Mouse (Mus musculus) intestine, postnatal 0 days (tissue): Measurements from ENCODE around the gene Gm20671. TPM values are rescaled to one million over a fixed set of nuclear protein-coding genes. Genes with fewer than 3 reads are reported as not detected.
"Not testable (repeated sequence)": the region's sequence is repeated elsewhere in the genome, so short reads cannot be mapped to it uniquely, and the experiment has no call there.

Source experiments
- ATAC-seq: fragments of 200-750 bp; cut with Nextera tagmentation; 2 replicates; pipeline ENCODE4 v1.8.0; 2017; ENCODE audit warnings: mild to moderate bottlenecking, moderate TSS enrichment, moderate library complexity
- H3K27ac ChIP-seq: fragments of 300-500 bp; sonication (generic); 2 replicates; pipeline ENCODE4 v1.5.1; 2014; ENCODE audit warnings: mild to moderate bottlenecking, low read depth, low read length, moderate library complexity
- H3K27me3 ChIP-seq: fragments of 300-500 bp; sonication (generic); replicated peaks from 2 replicates; pipeline ENCODE4 v1.6.1; 2014; ENCODE audit warnings: low read length, mixed read lengths; ENCODE audit not compliant: control insufficient read depth, insufficient read depth
- H3K36me3 ChIP-seq: fragments of 300-500 bp; sonication (generic); 2 replicates; pipeline ENCODE4 v1.6.1; 2014; ENCODE audit warnings: mild to moderate bottlenecking, moderate library complexity; ENCODE audit not compliant: control insufficient read depth, insufficient read depth
- H3K4me1 ChIP-seq: fragments of 300-500 bp; sonication (generic); replicated peaks from 2 replicates; pipeline ENCODE4 v1.6.1; 2014; ENCODE audit warnings: antibody characterized with exemption, low read length, mixed read lengths; ENCODE audit not compliant: control insufficient read depth, insufficient read depth
- H3K4me2 ChIP-seq: fragments of 300-500 bp; sonication (generic); replicated peaks from 2 replicates; pipeline ENCODE4 v1.6.1; 2014; ENCODE audit warnings: low read depth, mild to moderate bottlenecking, moderate library complexity
- H3K4me3 ChIP-seq: fragments of 300-500 bp; sonication (generic); 2 replicates; pipeline ENCODE4 v1.5.1; 2014; ENCODE audit warnings: low read depth, low read length
- H3K9ac ChIP-seq: fragments of 300-500 bp; sonication (generic); 2 replicates; pipeline ENCODE4 v1.6.1; 2014; ENCODE audit warnings: mild to moderate bottlenecking, low read depth, low read length
- H3K9me3 ChIP-seq: fragments of 300-500 bp; sonication (generic); 2 replicates; pipeline ENCODE4 v1.6.1; 2016; ENCODE audit warnings: mixed run types; ENCODE audit not compliant: control insufficient read depth
- CTCF ChIP-seq: sonication (generic); IDR thresholded peaks from 2 replicates; pipeline ENCODE4 v1.5.1; 2016; ENCODE audit warnings: low read depth, mild to moderate bottlenecking, control low read depth, antibody characterized with exemption, moderate library complexity
- WGBS: fragments of 180-500 bp; shearing (Covaris S2); extraction: QIAGEN DNeasy Blood & Tissue Kit; methylation state at CpG from one replicate; pipeline ENCODE4 v1.1.7; 2014; 5-methylcytosine and 5-hydroxymethylcytosine counted together
- polyA plus RNA-seq: library from polyadenylated mRNA; unstranded; fragments of >200 nt; fragmentation: Nextera tagmentation; extraction: Ambion mirVana; gene quantifications from 2 replicates; pipeline ENCODE4 v1.2.1, GENCODE M21; 2015

Gene Gm20671
- polyA plus RNA-seq, 1 experiment from 2014 or later: not detected

DNA sequence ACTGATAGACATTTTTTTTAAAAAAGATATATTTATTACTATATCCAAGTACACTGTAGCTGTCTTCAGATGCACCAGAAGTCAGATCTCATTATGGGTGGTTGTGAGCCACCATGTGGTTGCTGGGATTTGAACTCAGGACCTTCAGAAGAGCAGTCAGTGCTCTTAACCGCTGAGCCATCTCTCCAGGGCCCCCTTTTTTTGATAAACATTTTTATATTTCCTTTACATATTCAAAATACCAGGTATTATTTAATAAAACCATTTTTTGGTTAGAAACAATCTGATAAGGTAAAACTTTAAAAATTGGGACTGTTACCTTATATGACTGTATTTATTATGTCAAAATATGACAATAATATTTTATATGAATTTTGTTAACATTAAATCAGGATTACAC is 34.2 kb upstream of the Gm20671 start:
- Histone ChIP-seq H3K4me3 (no peak overlapping the region), H3K9ac (no peak overlapping the region), H3K9me3 (no peaks in the 10 kb centered on the region), H3K27me3 (no peaks in the 10 kb centered on the region), H3K36me3 (no peaks in the 10 kb centered on the region), H3K27ac (no peak overlapping the region), H3K4me1 (no peaks in the 10 kb centered on the region), H3K4me2 (no peak overlapping the region)
- WGBS: 91% methylated on average over 1 of the region's 1 CpGs
- no peak for ATAC-seq
- no peak for TF ChIP-seq CTCF

DNA sequence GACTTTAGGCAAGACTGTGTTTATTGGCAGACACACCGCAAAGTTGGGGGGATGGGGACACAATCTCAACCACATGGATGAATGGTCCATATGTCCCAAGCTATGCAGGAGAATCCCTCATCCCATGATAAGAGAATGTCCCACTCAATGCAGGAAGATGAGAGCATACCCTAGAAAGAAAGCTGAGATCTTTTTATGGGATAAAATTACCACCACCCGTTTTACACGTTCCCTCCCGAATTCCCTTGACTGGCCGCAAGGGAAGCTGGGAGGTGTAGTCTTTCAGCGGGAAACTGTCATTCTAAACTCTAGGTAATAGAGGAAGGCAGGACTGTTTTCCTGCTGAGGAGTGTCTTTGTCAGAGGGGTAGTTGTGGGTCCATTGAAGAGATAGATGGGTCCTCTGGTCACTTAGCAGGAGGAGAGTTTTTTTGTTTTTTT is 30.9 kb upstream of the Gm20671 start:
- H3K9ac ChIP-seq: no peak overlapping the region; the same call in 1 of the 2 replicates
- WGBS: 4% methylated on average over 6 of the region's 6 CpGs
- no peak overlapping the region; the same call in 1 of the 2 replicates for H3K27ac ChIP-seq
- H3K4me3 ChIP-seq: peak overlapping the region; percentile 51
- no peaks in the 10 kb centered on the region for H3K27me3 ChIP-seq
- H3K9me3 ChIP-seq: no peaks in the 10 kb centered on the region
- peak overlapping the region; percentile 75 for H3K4me2 ChIP-seq
- no peak; the same call in 1 of the 2 replicates for TF ChIP-seq CTCF
- 0 out of 2 replicates have a peak, but pooled peaks cover 5% of the 10 kb centered on the region for H3K4me1 ChIP-seq
- no peak for ATAC-seq
- no peaks in the 10 kb centered on the region for H3K36me3 ChIP-seq

DNA sequence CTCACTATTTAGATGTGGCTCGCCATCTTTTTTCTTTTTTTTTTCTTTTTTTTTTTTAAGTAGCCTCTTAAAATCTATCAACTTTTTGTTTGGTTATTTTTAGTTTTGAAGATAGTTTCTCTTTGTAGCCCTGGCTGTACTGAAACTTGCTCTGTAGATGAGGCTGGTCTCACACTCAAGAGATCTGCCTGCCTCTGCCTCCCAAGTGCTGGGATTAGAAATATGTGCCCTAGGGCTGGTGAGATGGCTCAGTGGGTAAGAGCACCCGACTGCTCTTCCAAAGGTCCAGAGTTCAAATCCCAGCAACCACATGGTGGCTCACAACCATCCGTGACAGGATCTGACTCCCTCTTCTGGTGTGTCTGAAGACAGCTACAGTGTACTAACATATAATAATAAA is 28.4 kb upstream of the Gm20671 start:
- not testable (repeated sequence) for H3K4me1 ChIP-seq, H3K27me3 ChIP-seq, ATAC-seq, H3K9ac ChIP-seq, H3K4me3 ChIP-seq, H3K36me3 ChIP-seq, H3K9me3 ChIP-seq, H3K4me2 ChIP-seq, H3K27ac ChIP-seq
- WGBS: 88% methylated on average over 2 of the region's 3 CpGs

DNA sequence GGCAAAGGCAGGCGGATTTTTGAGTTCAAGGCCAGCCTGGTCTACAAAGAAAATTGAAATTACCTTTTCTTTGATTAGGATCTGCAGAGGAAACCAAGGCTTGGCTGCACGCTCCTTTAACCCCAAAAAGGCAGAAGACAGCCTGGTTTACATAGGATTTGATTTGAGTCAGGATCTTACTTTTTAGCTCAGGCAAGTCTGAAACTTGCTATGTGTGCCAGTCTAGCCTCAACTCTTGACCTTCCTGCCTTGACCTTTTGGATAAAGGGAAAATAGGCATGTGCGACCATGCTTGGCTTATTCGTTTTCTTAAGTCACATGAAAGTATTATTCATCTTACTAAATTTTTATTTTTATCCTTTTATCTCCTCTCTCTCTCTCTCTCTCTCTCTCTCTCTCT is 27.9 kb upstream of the Gm20671 start:
- Histone ChIP-seq H3K27ac (no peak overlapping the region), H3K4me1 (0 out of 2 replicates have a peak, but pooled peaks cover 5% of the 10 kb centered on the region), H3K9ac (no peak overlapping the region), H3K4me2 (no peak overlapping the region), H3K27me3 (no peaks in the 10 kb centered on the region), H3K36me3 (no peaks in the 10 kb centered on the region; the same call in 1 of the 2 replicates), H3K4me3 (no peak overlapping the region), H3K9me3 (no peaks in the 10 kb centered on the region)
- 89% methylated on average over 4 of the region's 4 CpGs for WGBS
- no peak for TF ChIP-seq CTCF
- ATAC-seq: no peak

DNA sequence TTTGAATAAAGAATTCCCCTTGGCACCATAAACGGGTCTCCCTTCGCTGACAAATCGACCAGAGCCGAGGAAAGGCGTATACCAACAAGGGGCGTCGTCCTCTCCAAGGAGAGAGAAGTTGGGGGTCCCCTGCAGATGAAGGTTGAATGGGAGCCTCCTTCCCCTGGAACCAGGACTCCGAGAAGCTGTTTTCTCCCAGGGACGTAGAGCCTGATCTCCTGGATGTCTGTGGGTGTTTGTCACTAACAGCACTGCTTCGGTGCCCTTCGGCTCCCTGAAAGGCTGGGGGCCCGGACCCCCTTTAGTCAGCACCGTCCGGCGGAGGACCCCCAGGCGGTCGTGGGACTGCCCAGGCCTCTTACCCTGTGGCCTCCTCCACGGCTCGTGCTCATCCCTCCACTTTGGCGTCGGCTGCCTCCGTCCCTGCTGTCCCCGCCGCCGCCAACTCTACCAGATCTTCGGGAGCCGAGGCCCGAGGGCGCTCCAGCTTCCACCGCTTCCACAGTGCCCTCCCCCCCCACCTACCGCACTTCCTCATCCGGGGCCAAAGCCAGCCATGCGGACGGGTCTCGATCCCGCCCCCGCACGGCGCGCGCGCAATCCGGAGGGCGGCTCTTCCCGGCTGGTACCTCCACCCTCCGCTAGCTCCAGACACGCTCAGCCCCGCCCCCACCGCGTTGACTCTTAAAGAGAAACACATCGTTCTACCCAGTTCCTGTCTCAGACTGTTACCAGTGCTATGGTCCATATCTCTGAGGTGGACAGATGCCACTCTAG is 27.0 kb upstream of the Gm20671 start, which contains the start of gene Prr14l:
Gene Prr14l (minus strand): TSS at position 526 of the 777 bp plus-strand sequence.
- no peaks in the 10 kb centered on the region for H3K27me3 ChIP-seq
- ATAC-seq: peak; percentile 97
- H3K27ac ChIP-seq: peak within 1 kb of the TSS; percentile 73; the same call in 1 of the 2 replicates
- WGBS: under 1% methylated on average over 51 of the region's 51 CpGs
- TF ChIP-seq CTCF: no peak
- no peaks in the 10 kb centered on the region for H3K9me3 ChIP-seq
- H3K9ac ChIP-seq: peak within 1 kb of the TSS; percentile 94
- peak within 1 kb of the TSS; percentile 94 for H3K4me3 ChIP-seq
- 0 out of 2 replicates have a peak, but pooled peaks cover 5% of the 10 kb centered on the region for H3K4me1 ChIP-seq
- peak within 1 kb of the TSS; percentile 84 for H3K4me2 ChIP-seq
- no peaks in the 10 kb centered on the region; the same call in 1 of the 2 replicates for H3K36me3 ChIP-seq

DNA sequence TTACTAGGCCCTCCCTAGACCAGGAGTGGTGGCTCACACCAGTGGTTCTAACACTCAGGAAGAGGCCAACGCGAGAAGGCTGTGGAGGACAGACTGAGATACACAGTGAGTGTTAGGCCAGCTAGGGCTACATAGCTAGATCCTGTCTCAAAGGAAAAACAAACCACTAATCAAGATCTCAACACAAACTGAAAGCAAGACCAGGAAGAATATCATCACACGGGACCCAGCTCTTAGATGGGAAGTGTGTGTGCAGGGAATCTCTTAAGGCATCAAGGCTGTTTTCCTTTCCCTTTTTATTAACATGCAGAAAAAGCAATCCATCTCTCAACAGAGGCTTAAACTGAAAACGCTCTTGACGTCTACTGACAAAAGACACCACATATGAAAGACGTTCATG is 25.1 kb upstream of the Gm20671 start:
- WGBS: 22% methylated on average over 6 of the region's 6 CpGs
- no peaks in the 10 kb centered on the region for H3K27me3 ChIP-seq

DNA sequence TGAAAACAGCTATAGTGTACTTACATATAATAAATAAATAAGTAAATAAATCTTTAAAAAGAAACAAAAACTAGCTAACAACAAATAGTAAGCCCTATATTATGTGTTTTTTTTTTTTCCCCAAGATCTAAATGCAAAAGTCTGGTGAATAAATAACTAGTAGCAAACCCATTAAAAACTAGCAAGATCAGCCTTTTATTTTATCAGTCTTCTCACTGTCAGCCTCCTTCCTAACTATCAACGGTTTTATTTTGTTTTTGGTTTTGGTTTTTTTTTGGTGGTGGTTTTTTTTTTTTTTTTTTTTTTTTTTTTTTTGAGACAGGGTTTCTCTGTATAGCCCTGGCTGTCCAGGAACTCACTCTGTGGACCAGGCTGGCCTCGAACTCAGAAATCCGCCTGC is 22.7 kb upstream of the Gm20671 start:
- WGBS: 78% methylated on average over 3 of the region's 3 CpGs
- H3K4me3 ChIP-seq, H3K9me3 ChIP-seq, ATAC-seq, H3K9ac ChIP-seq, H3K27ac ChIP-seq, H3K27me3 ChIP-seq, H3K4me1 ChIP-seq, H3K4me2 ChIP-seq: not testable (repeated sequence)
- H3K36me3 ChIP-seq: peaks cover 16% of the 10 kb centered on the region

More for the DNA sequence above, 25.1 kb upstream of the Gm20671 start:
- Histone ChIP-seq H3K4me1 (0 out of 2 replicates have a peak, but pooled peaks cover 5% of the 10 kb centered on the region), H3K4me2 (peak overlapping the region; percentile 84), H3K9me3 (no peaks in the 10 kb centered on the region), H3K4me3 (no peak overlapping the region), H3K36me3 (peaks cover 6% of the 10 kb centered on the region; the same call in 1 of the 2 replicates), H3K9ac (no peak overlapping the region), H3K27ac (no peak overlapping the region)
- no peak for TF ChIP-seq CTCF
- ATAC-seq: no peak
